Mouse (Mus musculus) thymus, adult 2 months (tissue): ENCODE measurements around the gene Cdk17.

Source experiments
- CTCF ChIP-seq: fragments of 200-500 bp; IDR thresholded peaks from 2 replicates; pipeline ENCODE4 v1.5.1; 2012; ENCODE audit warnings: mild to moderate bottlenecking, control low read depth, low read length, moderate library complexity, borderline replicate concordance; ENCODE audit not compliant: control insufficient read depth, poor library complexity, insufficient read depth; ENCODE audit errors: extremely low read depth
- POLR2A ChIP-seq: fragments of 200-500 bp; IDR thresholded peaks from 2 replicates; pipeline ENCODE4 v1.6.1; 2012; ENCODE audit warnings: mild to moderate bottlenecking, low read length, control low read depth, moderate library complexity; ENCODE audit not compliant: control insufficient read depth, poor library complexity, insufficient read depth; ENCODE audit errors: extremely low read depth

DNA sequence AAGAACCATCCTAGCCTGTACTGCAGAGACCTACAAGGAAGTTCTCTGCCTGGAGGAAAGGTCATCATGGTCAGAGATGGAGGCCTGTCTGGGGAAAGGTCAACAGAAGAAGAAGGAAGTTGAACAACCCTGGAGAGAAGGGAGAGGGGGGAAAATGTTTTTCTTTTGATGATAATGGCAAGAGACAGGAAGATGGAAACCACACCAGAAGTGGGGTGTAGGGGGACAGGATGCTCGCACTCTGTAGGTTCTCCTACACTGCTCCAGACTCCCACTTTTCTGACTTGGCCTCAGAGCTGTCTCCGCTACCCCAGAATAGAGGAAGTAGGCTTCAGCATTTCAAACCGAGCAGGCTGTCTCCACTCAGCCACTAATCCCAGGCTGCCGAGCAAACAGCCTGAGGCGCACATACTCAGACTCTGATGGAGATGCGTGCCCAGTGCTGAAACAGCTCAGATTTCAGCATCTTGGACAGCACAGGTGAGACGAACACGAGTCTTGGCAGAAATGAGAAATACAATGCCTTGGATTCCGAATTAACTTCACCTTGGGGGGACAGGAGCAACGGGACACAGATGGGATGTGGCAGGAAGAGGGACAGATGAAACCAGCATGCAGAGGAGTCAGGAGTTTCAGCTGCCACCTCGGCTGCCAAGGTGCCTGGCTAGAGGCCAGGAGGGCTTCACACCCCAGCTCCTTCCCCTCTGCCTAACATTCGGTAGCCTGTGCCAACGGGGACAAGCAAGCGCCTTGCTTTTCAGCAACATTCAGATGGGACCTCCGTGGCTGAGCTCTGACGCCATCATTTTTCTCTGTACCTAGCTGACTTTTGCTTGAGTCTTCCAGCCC is 100.7 kb downstream of the Cdk17 start:
- no peak for TF ChIP-seq POLR2A
- no peak for TF ChIP-seq CTCF
